Mouse (Mus musculus) G1E-ER4 (cell line): ENCODE data around the gene Rerg. TPM values are rescaled to one million over a fixed set of nuclear protein-coding genes. Genes with fewer than 3 reads are reported as not detected.

ENCODE experiments used
- GATA1 ChIP-seq: IDR thresholded peaks from one replicate; pipeline ENCODE4 v1.8.0; 2012; ENCODE audit warnings: low read length, inconsistent platforms
- polyA plus RNA-seq: library from polyadenylated mRNA; stranded (reverse); fragments of >175 nt; gene quantifications from 2 replicates; pipeline ENCODE4 v1.2.3, GENCODE M21; 2012

Rerg gene
- polyA plus RNA-seq, 1 experiment: not detected

- TF ChIP-seq GATA1: no peak
Measured at GRCm38 (mm10) chr6:137025461-137025860, 144.8 kb downstream of the Rerg start.

DNA sequence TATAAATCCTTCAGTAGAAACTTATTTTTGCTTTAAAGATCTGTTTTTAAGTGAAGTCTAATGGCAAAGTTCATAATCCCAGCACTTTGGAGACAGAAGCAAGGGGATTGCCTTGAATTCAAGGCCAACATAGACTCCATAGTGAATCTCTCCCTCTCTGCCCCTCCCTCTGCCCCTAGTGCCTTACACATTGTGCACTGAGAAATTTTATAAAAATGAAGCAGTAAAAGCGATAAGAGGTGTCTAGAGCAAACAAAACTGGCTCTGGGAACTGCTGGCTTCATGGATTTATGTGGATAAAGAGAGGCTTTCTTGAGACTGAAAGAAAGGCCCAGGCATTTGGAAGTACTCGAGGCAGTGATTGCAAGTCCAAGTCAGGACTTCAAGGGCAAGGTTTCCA, 145.8 kb downstream of the Rerg start:
- TF ChIP-seq GATA1: no peak

DNA sequence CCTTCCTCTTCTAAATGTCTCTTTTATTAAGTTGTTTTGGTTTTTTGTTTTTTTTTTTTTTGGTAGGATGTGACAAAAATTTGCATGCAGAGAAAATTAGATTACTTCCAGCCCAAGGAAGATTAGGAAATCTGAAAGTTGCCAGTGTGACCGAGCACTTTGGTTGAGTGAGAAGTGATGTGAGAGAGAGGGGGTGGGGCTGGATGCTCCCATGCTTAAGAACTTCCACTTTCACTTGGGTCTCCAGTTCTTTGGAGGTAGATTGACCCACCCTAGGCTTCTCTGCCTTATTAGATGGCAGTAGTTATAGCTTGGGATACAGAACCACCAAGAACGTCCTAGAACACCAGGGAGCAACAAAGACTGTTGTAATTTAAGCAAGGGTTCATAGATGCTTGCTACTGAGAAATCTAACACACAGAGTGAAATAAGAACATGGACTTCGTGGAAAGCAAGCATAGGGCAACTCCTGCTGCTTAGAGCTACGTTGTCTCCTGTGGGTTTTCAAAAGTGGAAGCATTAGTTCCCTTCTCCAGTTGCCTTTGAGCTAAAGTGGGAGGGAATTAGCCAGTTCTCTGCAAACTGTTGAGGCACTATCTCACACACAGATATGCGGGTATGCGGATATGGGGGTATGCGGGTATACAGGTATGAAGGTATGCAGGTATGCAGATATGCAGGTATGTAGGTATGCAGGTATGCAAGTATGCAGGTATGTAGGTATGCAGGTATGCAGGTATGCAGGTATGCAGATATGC, 152.9 kb downstream of the Rerg start:
- no peak for TF ChIP-seq GATA1

- no peak for TF ChIP-seq GATA1
Measured at GRCm38 (mm10) chr6:137014346-137014745, 156.0 kb downstream of the Rerg start.

DNA sequence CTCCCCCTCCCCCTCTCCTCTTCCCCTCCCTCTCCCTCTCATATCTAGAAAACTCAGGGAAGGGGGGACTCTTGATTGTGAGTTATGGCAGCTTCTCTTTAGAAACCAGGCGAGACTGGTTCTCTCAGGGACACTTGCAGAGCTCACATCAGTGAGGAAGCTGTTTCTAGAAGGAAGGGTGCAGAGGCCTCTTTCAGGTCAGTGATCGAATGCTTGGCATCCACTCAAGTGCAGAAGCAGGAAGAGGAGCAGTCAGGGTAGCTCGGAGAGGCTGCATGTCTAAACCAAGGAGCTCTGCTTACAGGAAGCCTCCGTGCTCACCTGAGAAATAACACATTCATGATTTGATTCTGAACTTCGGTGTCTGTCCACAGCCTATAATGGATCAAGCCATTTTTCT, 159.1 kb downstream of the Rerg start:
- TF ChIP-seq GATA1: no peak

Other genes starting within 250 kb of the Rerg start
- not detected in 2 replicates for gene Erp27, start 248.3 kb downstream of the Rerg start, polyA plus RNA-seq
- gene Pde6h, start 246.7 kb downstream of the Rerg start, polyA plus RNA-seq: 0.46 and 2.1 TPM in 2 replicates
- 63.9 and 64.1 TPM in 2 replicates for gene Arhgdib, start 228.6 kb downstream of the Rerg start, polyA plus RNA-seq
- not detected in 2 replicates for gene Ptpro, start 81.8 kb upstream of the Rerg start, polyA plus RNA-seq